Mouse (Mus musculus): ENCODE results near the gene Lef1.

Lef1 gene

DNA sequence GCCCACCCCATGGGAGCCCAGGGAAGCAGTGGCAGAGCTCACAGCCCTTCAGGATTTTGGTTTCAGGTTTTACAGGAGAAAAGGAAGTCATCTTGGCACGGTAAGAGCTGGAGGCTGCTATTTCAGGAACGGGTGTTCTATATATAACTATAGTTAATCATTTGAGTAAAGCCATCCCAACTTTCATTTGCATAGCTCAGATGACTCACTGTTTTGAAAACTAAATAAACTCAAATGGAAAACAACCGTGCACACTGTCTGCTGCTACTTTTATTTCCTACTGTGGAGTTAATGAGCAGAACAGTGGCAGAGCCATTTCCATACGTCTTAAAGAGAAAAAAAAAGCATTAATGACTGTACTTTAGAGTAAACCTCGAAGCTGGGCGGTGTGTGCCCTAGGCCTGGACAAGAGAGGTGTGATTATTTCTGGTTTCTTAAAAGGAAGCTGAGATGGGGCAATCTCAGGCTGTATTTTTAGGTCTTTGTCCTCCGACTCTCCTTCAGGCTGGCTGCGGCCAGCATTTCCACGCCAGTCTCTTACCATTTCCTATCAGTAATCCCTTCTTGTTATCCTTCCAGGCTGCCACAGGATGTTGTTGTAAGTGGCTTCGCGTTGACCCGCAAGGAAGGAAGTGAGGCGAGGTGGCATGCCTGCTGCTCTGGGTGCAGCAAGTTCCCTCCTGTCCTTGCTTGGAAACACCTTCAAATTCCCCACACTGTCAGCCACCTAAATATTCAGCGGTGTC lies 29.2 kb downstream of the Lef1 start:
- peak; percentile 51 for DNase-seq (ENCODE audit: low read depth, low spot score)

DNA sequence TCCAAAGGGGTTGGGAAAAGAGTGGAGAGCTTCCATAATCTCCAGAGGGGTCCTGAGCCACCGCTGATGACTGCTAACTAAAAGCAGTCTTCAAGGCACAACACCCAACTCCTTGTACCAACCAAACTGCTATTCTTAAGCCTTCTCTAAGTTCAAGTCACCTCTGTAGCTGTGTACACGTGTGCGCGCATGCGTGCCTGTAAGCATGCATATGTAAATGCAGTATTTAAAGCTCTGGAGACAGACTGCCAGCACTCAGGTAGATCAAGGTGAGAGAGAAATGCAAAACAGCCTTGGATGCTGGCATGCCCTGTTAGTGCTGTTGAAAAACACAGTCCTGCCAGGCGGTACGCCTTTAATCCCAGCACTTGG lies 29.8 kb downstream of the Lef1 start:
- no peak for DNase-seq (ENCODE audit: low read depth, low spot score)

DNA sequence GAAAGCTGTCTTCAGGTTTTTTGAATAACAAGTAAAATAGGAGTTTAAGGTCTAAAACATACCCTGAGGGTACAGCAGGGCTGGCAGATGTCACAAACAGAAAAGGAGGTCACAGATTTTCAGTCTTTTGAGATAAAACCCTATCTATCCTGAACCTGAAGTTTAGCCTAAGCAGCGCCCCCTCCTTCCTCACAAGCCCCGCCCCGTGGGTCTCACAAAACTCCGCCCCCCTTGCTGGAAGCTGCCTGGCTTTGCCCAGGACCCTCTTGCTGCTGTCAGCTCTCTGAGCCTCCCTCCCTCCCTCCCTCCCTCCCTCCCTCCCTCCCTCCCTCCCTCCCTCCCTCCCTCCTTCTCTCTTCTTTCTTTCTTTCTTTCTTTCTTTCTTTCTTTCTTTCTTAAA lies 31.3 kb downstream of the Lef1 start:
- no peak for DNase-seq (ENCODE audit: low read depth, low spot score)

DNA sequence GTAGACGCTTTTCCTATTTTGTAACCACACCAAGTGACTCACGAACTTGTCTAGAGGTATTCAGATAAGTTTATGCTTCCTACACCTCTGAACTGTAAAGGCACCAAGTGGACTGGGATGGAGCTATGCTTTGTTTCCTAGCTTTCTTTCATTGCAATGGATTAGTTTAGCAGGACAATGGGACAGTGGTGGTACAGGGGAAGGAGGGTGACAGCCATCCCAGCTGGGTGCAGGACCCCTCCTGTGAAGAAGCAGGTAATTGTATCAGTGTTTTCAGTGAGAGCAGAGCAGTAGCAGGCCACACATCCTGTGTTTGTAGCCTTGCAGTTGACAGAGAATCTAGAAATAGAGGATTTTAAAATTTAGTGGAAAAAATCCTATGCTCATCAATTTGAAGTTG lies 34.0 kb downstream of the Lef1 start:
- DNase-seq (ENCODE audit: low read depth, low spot score): no peak

DNA sequence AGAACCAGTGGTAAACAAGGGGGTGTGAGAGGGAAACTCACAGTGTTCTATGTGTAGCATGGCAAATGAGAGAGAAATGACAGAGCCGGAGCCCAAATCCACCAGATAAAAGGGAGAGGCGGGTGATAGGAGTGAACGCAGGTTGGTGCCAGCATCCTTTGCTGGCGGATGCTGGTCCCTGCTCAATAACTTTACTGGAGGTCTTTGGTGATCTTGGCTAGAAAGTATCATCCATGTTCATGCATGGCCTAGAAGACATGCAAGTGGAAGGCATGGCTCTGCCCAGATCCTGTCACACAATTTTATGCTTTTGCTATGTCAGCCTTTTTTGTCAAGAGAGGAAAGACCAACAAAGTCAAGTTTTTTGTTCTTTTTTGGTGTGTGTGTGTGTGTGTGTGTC lies 42.6 kb downstream of the Lef1 start:
- DNase-seq (ENCODE audit: low read depth, low spot score): no peak

DNA sequence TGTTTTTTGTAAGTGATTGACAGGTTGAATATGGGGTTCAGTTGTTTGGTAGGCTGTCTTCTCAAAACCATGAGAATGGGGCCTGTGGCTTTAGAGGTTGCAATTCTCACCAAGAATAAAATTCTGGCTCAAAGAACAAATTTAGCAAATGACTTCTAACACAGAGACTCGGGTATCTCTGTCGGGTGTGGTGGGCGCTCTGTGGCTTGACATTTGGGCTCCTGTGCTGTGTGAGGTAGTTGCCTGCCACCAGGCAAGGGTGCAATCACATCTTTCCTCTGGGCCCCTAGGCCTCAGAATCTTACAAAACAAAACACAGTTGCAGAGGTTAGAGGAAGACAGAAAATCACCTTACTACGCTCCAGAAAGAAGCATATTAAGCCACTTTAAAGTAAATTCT lies 43.6 kb downstream of the Lef1 start:
- DNase-seq (ENCODE audit: low read depth, low spot score): peak; percentile 74

DNA sequence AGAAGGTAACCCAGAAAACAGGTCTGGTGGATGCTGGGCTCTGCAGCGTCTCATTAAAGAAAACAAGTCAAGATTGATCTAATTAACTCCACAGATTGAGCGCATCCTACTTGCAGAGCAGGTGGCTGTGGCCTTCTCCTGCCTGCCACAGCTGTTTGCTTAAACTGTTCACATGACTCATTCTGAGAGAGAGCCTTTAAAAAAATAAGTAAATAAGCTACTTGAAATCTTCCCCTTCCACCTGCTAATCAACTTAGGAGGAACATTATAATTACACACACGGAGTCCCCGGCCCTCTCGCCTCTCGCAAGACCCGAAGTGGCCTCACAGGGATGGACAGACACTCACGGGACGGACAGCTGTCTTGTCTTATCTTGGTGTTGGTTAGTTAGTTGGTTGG lies 44.3 kb downstream of the Lef1 start:
- DNase-seq (ENCODE audit: low read depth, low spot score): peak; percentile 60

DNA sequence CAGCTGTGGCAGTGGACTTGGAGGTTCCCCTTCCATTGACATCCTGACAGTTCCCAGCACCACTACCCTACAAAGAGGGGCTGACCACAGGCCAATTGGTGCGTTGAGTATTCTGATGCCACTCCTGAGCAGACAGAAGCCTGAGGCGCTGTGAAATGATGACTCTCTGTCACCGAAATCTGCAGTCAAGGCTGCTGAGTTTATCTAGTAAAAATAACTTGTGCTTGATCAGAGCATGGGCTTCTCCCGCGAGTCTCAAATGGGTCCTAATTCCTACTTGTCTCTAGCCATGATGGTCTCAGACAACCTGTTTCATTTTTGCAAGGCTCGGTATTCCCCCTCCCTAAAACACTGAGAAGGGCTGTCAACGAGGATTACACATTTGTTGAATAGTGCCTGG lies 44.8 kb downstream of the Lef1 start:
- no peak for DNase-seq (ENCODE audit: low read depth, low spot score)

DNA sequence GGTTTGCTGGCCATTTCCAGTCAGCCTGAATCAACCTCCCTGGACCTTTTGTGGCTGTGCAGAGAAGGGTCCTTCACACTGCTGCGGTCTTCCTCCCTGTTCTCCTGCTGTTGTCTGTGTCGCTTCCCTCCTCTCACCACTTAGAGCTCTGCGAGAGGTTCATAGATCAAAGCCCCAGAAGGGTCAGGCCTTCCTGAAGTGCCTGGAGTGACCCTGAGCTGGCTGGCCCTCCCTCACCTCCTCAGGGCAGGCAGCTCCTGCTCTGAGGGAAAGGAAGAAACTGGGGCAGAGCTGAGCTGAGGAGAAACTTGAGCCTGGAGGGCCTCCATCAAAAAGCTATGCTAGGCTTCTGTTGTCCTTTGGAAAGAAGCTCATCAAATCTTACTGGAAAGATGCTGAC lies 45.4 kb downstream of the Lef1 start:
- DNase-seq (ENCODE audit: low read depth, low spot score): no peak

DNA sequence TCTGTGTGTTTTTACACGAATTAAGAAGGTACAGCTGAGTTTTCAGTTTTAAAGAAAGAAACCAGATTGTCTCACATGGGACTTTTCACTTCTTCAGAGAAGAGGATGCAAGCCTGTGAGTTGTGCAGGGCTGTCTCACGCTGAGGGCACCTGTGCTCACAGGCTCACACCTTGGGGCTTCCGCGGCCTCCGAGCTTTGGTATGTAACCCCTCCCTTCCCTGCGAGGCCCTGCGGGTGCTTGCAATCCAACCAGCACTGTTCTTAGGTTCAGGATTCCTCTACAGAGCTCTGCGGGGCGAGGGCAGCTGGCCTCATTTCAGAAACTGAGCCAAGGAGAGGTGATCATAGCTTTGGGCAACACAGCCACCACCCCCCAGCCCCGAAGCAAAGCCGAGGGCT lies 46.1 kb downstream of the Lef1 start:
- peak; percentile 75 for DNase-seq (ENCODE audit: low read depth, low spot score)

DNA sequence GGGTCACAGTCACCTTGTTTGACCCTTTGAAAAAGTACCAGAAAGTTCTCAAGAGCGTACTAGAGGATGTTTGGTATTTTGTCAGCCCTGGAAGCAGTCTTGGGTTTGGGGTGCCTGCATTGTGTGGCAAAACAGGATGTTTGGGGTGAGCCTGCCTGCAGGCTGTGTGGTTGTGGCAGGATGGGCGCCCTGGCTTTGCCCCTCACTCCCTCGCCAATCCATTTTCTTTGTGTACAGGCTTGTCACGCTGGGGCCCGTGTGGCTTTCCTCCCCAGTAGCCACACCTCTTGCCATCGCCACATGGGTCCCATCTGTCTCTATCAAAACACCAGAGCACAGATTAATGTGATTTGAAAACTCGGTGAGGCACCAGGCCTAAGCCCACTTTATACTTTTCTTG lies 47.2 kb downstream of the Lef1 start:
- peak; percentile 81 for DNase-seq (ENCODE audit: low read depth, low spot score)

DNA sequence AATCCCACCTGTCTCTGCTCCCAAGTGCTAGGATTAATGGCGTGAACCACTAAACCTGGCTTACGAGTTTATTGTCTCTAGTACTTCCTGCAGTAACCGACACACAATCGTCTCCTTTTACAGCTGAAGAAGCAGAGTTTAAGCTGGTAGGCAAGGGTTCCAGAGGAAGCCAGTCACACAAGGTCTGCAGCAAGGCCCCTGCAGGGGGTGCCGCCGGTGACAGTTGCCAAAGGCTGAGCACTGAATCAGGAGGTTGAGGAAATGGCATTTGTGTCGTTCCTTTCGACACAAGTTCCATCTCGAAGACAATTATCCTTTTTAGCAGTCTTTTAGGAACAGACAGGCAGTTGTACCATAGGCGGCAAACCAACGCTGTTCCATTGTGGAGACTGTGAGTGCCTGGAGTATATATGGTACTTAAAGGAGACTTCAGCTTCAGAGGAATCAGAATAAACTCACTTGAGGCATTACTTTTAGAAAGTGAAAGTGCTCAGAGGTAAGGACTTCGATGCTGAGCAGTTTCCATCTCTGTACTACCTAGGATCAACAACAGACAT lies 49.0 kb downstream of the Lef1 start:
- peak; percentile 64 for DNase-seq (ENCODE audit: low read depth, low spot score)

DNA sequence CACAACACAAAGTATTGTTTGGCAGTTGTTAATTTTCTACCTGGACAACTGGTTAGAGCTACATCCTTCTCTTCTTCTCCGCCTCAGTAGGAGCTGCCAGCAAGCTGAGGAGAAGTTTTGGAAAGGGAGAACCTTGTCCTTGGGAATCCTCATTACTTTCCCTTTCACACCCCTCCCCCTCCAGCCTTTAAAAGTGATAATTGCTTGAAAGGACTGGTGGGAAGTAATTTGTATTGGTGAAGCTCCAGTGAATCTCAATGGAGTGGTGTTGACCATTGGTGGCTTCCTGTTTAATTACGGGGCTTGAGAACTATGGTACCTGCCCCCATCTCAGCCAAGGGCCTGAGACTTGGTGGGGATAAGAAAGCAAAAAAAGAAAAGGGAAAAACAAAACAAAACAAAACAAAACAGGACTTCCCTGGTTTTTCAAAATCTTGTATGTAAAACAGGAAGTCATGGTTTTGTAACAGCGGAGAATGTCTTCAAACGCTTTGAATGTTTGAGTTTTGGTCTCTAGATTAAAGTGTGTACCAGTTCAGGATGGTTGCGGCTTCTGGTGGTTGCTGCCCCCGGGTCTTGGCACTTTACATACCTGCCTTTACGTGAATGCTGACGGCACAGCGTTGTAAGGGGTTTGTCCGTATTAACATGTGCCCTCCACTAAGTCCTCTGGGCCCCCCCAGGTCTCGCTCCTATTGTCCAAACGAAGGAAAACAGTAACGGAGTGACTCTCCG lies 49.8 kb downstream of the Lef1 start:
- DNase-seq (ENCODE audit: low read depth, low spot score): peak; percentile 66

DNA sequence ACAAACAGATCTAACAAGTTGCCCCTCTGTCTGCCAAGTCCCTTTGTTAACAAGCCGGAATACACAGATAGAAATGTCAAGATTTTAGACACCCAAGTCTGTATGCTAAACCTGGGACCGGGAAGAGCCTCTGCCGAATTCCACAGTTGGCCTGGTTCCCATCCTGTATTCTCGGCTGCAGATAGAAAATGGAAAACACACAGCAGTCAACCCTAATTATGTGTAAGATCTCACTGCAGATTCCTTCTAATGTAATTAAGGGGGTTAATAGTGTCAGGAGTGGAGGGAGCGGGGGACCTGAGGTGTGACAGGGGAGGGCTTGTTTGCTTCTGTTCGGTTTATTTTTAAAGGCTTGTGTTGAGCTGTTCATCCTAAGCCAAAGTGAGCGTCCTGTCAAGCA lies 50.6 kb downstream of the Lef1 start:
- no peak for DNase-seq (ENCODE audit: low read depth, low spot score)

DNA sequence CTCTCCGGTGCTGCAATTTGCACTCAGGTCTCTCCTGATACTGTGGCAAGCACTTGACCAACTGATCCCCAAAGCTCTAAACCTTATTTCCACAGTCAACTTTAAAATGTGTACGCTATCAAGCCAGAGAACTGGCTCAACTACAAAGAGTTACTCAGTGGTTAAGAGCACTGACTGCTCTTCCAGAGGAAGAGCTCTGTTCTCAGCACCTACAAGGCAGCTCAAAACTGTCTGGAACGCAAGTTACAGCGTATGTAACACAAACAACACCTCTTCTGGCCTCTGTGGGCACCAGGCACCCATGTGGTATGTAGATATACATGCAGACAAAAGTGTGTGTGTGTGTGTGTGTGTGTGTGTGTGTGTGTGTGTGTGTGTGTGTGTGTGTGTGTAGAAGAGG lies 57.5 kb downstream of the Lef1 start:
- DNase-seq (ENCODE audit: low read depth, low spot score): no peak

DNA sequence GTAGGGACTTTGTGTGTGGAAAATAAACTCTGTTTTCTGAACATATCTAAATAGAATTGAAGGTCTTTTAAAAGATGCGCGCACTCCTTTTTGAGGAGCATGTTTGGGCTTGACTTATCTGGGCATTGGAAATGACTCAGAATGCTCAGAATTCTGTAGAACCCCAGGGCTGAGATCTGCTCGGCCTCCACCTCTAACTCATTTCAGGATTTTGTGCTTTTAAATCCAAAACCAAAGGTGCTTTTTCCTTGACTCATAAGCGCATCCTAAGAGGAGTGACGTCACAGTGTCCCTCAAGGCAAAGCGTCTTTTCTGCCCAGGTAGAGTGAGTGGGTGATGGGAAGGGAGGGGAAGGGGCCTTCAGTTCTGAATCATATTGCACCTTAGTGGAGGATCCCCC lies 58.9 kb downstream of the Lef1 start:
- DNase-seq (ENCODE audit: low read depth, low spot score): no peak

DNA sequence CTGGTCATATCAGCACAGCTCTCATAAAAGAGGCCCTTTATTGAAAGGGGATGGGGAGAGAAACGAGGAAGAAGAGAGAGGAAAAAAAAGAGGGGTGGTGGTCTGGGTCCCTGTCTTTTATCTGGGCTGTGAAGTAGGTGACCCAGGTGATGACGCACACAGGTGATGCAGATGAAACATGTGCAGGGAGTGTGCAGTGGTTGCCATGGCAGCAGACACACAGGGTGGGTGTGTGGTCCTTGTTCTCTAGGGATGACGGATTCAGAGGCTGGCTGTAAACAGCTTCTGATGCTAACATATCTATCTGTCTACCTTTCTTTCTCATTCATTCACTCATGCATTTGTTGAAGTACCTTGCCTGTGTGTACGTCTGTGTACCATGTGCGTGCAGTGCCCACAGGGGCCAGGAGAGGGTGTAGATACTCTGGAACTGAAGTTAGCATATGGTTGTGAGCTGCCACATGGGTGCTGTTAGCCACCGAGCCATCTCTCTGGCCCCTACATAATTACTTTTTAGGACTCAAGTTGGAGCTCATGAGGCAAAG lies 59.9 kb downstream of the Lef1 start:
- peak; percentile 46 for DNase-seq (ENCODE audit: low read depth, low spot score)

DNA sequence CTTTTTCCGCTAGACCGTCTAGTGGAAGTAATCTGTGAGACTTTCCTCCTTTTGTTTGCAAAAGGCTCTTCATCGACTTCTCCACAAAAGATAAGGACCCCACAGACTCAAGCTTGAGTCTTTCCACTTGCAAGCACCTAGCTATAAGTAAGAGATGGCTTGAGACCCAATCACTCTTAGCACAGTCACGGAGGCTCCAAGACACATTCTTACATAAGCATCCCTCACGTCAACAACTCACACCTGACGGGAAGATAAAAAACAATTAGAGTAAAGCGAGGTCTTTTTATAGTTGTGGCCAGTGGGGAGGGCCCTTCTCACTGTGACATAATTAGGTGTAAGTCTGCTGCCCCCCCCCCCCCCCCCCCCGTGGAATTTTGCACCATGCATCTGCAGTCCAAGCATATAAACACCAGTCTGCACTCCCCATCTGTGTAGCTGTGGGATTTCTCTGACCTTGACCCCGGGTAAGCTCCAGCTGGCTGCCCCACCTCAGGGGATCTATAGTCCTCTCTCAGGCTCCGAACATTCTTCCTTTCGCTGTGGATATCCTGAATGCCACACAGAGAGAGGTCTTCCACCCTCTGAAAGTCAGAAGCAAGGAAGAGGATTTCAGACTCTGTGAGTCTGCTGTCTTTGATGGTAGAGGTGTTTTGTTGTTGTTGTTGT lies 61.2 kb downstream of the Lef1 start:
- no peak for DNase-seq (ENCODE audit: low read depth, low spot score)

DNA sequence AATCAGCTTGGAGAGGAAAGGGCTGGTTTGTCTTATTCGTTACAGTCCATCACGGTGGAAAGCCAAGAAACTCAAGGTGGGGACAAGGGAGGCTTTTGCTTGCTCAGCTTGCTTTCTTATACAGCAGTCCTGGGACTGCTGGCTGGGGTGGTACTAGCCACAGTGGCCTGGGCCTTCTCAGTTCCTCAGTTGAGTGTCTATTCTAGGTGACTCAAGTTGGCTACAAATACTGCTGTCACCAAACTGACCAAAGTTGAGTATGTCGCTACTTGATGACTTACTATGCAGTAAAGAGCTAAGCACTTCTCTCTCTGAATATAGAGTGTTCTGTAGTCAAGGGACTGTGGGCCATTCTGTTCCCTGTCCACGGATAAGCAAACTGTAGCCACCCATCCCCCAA lies 62.0 kb downstream of the Lef1 start:
- DNase-seq (ENCODE audit: low read depth, low spot score): no peak

DNA sequence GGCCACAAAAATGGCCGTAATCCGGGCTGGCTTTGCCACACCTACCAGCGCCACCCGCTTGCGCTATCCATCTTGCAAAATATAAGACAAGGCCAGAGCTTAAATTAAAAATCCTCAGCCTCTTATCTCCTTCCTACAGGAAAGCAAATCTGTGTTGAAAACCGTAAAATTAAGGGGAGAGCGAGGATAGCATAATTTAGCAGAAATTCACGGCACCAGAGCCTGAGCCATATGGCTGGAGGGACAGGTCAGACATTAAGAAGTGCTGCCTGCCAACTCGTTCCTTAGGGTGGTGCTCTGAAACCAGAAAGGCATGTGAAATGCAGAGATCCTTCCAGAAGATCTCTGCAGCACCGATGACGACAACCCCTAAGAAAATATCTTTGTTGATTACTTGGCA lies 70.7 kb downstream of the Lef1 start:
- no peak for DNase-seq (ENCODE audit: low read depth, low spot score)

DNA sequence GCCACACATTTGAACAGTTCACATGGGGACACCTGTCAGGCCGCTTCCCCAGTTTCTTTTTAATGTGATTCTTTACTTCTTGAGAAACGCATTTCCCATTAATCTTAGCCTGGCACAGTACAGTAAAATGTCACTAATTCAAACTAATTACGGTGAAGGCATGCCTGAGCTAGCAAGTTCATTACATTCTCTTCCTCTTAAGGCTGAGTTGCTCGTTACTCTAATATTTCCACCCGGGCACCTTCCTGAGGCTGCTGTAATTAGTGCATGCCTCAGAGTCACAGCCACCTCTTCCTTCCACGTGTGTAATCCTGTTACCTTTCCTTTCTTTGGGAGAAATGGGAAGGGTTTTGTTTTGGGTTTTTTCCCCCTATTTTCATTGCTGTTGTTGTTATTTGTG lies 71.9 kb downstream of the Lef1 start:
- no peak for DNase-seq (ENCODE audit: low read depth, low spot score)

DNA sequence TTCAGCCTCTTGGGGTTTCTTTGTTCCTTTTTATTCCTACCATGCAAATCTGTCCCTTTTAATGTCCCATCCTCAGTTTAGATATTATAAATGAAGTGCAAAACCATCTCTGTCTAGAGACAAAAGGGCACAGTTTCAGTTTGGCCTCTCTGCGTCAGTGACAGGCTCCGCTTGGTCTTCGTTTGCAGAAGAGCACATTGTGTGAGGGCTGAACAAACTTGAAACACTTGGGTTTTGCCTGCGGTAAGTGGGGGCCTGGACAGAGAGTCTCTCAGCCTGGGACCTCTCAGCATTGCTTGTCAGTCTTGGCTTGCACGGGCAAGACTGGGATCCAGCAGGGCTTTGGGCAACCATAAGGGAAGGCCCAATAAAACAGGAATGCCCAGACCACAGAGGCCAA lies 75.9 kb downstream of the Lef1 start:
- no peak for DNase-seq (ENCODE audit: low read depth, low spot score)

All from CD4-positive, CD25-positive, alpha-beta regulatory T cell, adult 2 months (primary cell).